Mouse (Mus musculus) cerebellum, postnatal 14 days (tissue): ENCODE data around the gene Dedd.
"Not testable (repeated sequence)": the region's sequence is repeated elsewhere in the genome, so short reads cannot be mapped to it uniquely, and the experiment has no call there.

Source experiments
- DNase-seq, 2 experiments: peaks; one replicate each; pipeline ENCODE4 v3.0.0; 2021; ENCODE audit warnings: mixed read lengths in 2 of 2

The Dedd gene

DNA sequence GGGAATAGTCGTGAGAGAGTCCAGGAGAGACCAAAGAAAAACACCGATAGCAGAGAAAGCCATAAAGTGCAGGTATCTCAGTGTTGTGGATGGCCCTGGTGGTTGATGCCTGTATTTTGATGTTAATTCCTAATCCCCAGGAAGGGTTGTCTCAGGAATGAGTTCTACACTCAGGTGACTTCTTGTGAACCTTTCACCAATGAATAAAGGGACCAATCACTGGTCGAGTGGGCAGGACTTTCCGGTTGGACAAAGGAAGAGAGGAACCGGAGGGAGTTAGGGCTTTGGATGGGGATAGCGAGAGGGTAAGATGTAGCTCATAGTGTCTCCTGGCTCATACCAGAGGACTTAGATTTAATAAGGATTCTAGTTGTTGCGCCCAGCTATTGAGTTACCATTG lies 9.2 kb upstream of the Dedd start:
- DNase-seq, result peak in 1 of 2 experiments; percentile 36

DNA sequence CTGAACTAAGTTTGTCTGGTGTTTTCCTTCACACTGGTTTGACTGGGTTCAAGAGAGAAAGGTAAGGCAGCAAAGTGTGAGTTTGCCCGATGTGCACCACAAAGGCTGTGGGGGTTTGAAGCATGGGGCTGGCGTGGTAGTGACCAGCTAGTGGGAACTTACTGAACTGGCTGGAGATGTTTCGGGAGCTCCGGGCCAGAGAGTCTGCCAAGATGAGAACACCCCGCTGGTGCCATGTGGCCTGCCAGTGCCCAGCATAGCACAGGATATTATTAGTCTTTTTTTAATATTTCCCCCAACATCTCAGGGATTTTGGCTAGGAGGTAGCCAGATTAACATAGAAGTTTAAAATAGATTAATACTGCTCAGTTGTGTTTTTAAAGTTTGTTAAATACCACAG lies 8.8 kb upstream of the Dedd start:
- DNase-seq, result peak; percentile 74 to 87

DNA sequence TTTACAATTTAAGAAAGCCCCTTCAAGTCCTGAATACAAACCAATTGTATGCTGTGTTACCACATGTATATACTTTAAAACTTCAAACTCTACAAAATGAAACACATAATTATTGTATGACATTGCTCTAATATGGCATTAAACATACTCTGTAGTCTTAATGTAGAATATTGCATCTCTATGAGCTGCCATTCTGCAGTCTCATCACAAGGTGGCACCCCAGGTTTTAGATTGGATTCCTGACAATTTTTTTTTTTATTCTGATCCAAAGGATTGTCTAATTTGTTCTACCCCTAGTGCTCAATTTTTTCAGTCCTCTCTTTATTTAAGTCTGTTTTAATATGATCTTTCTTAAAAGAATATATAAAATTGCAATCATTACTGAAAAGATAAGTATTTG lies 7.5 kb upstream of the Dedd start:
- peak; percentile 35 to 40 for DNase-seq

DNA sequence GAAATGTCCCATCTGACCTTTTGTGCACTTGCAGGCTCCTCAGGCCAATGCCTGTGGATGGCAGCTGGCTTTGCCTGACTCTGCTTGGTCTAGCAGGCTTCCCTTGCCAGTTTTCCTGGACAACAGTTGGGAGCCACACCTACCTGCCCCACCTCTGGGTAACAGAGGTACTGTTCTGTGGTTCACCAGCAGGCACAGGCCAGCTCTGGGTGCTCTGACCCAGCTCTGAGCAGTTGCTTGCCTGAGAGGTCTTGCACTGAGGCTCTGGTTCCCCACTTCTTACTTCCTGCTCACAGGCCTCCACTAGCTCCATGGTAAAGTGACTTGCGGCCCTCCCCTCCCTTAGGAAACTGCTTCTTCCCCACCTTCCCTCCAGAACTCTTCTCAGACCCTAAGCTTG lies 6.9 kb upstream of the Dedd start:
- DNase-seq, result no peak

DNA sequence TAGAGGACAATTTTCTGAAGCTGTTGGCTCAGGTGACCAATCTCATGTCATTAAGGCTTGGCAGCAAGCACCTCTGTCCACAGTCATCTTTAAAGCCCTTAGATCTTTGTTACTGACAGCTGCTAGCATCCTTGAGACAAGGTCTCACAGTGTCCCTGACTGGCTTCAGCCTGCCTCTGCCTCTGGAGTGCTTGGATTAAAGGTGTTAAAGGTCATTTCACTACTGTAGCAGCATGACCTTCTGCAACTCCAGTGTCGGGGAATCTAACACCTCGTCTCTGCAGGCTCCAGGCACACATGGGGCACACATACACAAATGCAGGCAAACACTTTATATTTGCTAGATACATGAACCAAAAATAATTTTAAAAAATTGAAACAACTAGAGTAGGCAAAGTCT lies 3.4 kb upstream of the Dedd start:
- no peak for DNase-seq

DNA sequence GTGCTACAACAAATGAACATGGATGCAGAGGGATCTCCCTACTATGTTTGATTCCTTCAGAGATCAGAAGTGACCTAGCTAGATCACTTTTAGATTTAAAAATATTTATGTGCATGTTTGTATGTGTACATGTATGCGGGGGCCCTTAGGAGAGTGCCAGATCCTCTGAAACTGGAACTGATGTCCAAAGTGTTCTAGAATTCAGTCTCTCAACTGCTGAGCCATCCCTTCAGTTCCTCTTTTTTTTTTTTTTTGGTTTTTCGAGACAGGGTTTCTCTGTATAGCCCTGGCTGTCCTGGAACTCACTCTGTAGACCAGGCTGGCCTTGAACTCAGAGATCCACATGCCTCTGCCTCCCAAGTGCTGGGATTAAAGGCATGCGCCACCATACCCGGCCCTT lies 2.4 kb upstream of the Dedd start:
- DNase-seq, result not testable (repeated sequence)

DNA sequence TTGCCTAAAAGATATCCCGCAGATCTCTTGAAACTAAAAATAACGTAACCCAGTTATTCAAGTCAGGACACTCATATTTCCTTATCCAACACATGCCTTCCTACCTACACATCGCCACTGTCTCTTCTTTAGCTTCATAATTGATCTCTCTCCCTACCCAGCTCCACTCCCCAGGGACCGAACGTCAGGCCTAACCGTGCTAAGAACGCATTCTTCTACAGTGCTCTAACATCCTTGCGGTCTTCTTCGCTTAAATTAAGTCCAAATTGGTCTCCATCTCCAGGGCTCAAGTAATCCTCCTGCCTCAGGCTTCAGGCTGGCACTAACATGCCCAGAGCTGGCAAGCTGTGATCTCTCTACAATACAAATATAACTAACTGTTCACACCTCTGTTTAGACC lies 701 bp upstream of the Dedd start:
- peak in 1 of 2 experiments; percentile 49 for DNase-seq

DNA sequence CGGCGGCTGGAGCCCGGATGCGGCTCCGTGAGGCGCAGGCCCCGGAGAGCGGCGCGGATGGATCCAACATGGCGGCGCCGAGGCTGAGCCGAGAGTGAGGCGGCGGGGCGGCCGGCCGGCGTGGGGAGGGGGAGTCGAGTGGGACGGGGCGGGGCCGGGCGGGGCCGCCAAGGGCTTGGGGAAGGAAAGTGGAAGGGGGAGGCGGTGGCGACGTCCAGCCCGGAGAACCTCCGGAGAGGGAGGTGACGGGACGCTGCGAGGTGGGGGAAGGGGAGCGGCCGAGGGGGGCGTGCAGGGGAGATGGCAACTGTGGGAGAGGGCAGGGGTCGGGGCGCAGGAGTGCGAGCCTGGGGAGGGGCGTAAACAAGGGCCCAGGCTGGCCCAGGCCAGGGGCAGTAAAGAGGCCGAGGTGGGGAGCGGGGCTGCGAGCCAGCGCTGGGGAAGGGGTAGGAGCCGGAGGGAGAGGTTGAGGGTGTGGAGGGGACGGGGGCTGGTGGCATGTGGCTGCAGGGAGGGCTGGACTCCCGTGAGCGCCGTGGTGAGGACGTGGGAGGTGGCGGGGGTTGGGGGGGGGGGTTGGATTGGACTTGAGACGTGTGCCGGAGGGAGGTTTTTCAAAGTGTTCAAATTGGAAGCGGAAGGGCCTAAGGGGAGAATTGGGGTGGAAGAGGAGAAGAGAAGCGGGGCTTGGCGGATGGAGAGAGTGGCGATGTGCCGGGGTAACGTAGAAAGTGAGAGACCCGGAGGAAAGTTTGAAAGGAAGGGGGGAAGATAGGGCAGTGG lies 679 bp downstream of the Dedd start:
- DNase-seq, result peak; percentile 48 to 86

DNA sequence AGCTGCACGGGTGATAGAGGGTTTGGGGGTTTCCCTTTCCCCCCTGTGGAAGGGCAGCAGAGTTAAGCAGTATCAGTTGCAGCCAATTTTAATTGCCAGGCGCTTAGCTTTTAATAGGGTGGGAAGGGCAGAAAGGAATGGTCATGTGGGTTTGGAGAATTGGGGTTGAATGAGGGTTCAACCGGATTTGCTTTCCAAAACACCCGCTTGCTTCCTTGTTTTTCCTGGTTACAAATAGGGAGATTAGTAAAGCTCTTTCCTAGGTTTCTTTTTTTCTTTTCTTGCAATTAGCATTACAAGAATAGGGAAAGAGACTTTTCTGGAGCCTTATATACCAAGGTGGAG lies 1.2 kb downstream of the Dedd start:
- DNase-seq, result no peak

DNA sequence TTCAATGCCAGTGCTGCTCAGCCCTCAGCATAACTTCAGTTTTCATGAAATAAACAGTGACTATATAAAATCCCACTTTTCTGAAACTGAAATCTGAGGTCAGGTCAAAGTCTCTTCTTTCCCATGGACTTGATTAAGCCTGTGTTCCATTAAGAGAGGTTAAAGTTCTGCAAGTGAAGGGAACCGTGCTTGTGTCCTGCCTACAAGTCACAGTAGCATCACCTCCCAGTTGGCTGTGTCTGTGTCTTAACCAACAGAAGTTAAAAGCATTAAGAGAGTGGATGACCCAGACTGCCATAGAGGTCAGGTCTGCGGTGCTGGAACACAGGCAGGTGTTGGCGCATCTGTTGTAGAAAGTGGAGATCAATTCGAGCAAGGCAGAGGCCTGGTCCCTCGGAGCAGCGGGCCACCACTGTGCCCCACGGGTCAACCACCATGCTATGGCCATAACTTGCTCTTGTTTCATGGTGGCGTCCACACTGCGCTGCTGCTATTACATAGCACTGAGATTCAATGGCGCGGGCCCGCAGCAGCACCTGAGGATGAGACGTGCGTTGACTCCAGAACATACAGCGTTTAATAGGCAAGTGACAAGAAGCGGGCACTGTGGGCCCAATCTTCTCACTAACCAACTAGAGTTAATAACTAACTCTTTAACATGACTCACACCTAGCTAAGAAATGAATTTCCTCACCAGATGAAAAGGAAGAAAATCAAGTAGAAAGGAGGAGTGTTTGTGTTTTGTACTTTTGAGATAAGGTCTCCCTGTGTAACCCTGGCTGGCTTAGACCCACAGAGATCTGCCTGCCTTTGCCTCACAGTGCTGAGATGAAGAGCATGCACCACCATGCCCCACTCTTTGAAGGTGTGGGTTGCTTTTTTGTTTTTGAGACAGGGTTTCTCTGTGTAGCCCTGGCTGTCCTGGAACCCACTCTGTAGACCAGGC lies 13.6 kb downstream of the Dedd start:
- DNase-seq, result no peak

DNA sequence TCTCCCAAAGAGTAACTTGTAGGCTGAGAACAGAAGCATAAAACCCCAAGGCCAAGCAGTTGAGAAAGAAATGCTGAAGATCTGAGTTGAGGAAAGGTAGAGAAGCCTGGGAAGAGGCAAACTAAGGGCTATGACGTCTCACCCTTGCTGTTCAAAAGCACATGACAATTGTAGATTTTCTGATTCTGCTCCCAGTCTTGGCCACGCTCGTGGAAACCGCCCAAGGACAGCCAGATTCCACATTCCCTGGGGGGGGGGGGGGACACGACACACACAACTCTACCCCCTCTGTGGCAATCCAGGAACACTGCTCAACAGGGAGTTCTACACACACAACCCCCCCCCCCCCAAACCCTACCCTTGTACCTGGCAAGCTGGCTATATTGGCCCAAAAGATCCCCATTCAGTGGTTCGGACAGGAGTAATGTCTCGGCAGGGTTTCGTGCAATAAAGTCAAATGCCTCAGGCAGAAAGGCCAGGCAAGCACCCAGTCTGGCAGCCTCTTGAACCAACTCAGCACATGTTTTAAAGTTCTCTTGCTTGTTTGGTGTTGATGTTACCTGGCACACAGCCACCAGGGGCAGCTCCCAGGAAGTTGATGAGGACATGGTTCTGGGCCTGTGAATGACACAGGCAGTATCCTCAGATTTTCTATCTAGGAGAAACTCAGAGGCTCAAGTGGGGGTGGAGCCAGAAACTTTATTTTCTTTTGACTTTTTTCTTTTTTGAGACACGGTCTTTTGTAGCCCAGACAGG lies 15.2 kb downstream of the Dedd start:
- DNase-seq, result peak in 1 of 2 experiments; percentile 39

DNA sequence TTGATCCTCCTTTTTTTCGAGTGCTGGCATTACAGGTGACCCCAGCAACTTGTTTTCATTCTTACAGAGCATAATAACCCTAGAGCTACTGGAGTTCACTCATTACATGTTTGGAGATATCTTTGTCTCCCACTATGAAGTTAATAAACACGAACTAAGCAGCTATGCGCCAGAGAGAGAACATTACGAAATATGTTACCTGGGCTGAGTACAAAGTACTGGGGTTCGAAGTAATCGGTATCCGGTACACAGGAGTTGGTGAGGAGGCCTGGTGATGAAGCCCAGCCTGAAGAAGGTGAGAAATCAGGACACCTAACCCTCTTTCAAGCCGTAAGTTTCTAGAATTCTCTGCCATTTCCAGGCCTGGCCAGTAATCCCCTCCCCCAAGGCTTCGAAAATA lies 15.8 kb downstream of the Dedd start:
- DNase-seq, result no peak

DNA sequence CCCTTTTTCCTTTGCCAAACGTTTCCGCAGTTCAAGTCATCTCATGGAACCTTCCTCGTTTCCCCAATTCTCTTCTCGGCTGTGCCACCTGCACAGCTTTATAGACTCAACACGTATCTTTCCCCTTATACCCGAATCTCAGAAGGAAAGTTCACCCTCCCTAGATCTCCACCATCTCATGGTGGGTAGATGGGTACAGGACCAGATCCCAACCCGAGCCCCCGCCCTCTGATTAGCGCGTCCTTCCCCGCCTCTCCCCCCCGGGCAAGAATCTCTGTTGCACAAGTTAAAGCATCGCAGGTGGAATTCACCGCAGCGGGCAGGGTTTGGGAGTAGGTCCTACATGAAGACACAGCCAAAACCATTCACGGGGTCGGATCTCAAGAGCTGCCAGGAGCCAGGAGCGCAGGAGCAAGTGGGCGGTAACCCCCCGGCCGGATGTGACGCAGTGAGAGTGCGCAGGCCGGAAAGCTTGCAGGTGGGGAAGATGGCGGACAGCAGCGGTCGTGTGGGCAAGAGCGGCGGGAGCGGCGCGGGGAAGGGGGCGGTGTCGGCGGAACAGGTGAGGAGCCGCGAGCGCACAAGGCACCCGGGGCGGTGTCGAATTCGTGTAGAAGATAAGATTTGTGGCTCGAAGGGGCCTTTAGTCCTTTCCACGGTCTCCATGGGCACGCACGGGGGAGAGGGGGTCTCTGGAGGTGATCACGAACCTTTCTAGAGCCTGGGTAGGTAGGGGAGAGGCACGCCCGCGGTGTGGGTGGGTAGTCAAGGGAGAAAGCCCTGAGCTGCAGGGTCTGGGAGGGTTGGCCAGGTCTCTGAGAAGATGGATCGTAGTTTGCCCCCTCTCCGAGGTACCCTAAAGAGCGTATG lies 16.5 kb downstream of the Dedd start, which contains the start of the genes Nit1 and Pfdn2:
Gene Nit1 (minus strand): TSS at position 422 of the 870 bp plus-strand sequence.
Gene Pfdn2 (plus strand): TSS at position 446 of the 870 bp plus-strand sequence.
- peak; percentile 92 to 95 for DNase-seq

DNA sequence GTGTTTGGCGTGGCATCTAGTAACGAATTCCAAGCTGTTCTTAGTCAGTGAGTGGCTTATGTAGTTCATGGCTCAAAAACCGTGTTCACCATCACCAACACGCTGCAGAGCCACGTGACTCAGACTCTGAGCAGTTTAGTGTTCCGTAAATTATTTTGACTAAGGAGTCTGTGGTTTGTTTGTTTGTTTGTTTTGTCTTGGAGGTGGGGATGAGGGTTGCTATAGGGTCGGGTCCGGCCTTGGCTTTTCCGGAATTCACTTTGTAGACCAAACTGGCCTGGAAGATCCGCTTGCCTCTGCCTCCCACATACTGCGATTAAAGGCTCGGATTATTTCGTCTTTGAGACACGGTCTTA lies 17.1 kb downstream of the Dedd start:
- DNase-seq, result no peak

DNA sequence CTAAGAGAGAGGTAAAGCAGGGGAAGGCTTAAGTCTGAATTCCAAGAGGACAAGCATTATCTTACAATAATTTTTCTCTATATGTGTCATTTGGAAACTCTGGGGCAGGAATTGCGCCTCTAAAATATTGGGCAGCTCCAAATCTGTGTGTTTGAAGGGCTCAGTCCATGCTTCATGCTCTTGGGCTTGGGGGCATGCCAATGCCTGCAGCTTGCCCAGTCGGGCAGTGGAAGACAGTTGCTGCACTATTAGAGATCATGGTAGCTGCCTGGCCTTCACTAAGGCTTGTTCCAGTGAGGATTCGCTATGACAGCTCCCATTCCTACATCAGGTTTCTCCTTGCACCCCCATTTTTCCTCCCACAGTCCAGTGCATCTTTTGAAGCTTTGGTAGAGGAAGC lies 19.7 kb downstream of the Dedd start:
- DNase-seq, result peak; percentile 46 to 55

DNA sequence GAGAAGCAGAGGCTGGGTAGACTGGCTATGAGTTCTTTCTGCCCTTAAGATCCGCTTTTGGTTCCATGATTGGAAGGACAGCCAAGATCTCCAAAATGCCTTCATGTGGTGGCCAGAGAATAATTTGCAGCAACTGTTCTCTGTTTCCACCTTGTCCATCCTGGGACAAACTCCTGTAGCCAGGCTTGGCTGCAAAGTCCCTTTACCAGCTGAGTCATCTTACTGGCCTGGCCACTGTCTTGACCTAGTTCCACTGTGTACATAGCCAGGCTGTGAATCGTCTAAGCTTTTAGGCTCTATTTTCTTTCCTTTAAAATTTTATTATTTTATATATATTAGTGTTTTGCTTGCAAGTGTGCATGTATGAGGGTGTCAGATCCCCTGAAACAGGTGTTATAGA lies 20.3 kb downstream of the Dedd start:
- DNase-seq, result no peak

DNA sequence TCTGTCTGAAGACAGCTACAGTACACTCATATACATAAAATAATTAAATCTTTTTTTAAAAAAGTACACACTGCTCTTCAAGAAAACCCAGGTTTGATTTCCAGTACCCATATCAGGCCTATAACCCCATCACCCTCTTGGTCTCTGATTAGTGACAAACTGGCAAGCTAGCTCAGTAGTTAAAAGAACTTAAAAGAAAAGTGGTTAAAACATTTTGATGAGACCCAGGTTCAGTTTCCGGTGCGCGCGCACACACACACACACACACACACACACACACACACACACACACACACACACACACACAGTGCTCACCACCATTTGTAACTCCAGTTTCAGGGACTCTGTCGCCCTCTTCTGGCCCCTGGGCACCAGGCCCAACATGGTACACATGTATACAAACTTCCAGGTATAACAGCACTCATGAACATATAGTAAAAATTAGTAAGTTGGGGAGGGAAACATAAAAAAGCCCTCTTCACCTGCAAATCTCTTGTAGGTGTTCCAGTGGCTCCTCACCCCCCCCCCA lies 26.9 kb downstream of the Dedd start:
- DNase-seq, result peak in 1 of 2 experiments; percentile 59

DNA sequence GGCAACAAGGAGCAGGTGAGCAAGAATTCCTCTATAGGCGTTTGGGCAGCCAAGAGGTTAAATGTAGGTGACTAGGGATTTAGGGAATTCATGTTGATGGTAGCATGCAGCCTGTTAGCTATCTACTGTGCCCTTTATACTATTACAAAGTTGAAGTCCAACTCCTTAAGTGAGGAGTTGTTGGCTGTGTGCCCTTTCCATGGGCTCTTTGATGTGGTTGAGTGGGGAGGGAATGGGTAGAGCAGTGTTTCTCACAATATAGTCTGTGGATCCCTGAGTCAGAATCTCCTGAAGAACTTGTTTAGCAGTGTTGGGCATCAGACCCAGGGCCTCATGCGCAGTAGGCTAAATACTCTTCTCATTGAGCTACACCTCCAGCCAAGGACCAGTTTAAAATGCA lies 27.9 kb downstream of the Dedd start:
- DNase-seq, result no peak

DNA sequence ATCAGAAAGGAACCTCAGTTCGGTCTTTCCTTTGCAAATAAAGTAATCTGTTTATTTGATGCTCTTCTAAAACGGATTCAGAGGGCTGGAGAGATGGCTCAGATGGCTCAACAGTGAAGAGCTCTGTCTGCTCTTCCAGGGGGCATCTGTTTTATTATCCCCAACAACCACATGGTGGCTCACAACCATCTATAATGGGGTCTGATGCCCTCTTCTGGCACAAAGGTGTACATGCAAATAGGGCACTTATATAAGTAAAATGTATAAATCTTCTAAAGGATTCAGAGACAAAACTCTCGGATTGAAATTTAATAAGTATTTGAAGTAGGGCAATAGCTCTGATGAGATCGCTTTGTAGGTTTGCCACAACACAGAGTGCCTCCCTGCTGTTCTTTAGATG lies 29.5 kb downstream of the Dedd start:
- peak; percentile 44 to 47 for DNase-seq

DNA sequence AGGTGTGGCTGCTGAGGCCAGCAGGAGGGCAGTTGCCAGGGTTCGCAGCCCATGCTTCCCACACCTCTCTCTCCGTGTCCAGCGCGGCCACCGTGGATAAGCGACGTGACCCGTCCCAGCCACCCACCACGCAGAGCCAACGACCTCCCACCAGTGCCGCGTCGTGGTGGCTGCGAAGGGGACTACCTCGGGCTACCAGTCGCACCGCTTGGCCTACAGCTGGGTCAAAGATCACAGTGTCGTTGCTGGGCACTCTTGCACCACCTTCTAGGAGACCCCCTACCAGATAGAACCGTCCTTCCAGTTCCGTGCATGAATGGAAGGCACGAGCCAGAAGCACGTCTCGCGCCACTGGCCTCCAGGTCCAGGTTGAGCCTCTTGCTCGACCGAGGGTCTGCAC lies 31.3 kb downstream of the Dedd start:
- DNase-seq, result peak; percentile 49 to 65

DNA sequence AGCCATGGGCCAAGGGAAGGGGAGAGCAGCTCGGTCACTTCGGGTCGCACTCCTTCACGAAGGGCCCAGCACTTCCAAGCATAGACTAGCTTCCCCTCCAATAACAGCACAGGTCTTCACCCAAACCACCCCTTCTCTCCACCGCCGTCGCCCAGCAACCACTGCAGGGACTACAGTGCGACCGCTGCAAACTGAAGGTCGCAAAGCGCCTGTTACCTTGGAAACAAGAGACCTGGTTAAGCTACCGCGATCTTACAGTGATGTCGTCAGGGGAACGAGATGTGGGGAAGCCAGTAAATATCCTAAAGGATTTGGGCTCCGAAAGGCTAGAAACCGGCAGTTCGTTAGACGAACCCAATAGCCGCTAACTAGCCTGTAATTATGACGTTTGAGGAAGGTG lies 31.7 kb downstream of the Dedd start, which contains the start of gene Klhdc9:
Gene Klhdc9 (minus strand): TSS at position 143 of the 400 bp plus-strand sequence.
- peak; percentile 92 to 93 for DNase-seq
